Mouse (Mus musculus): ENCODE measurements around the gene Sdha. TPM values are rescaled to one million over a fixed set of nuclear protein-coding genes. Genes with fewer than 3 reads are reported as not detected.

The Sdha gene
- polyA plus RNA-seq, 1 experiment from 2014 or later, result 231 TPM

- H3K27ac ChIP-seq, result no peak overlapping the region
- H3K4me2 ChIP-seq, result no peak overlapping the region
- no peaks in the 10 kb centered on the region for H3K36me3 ChIP-seq (replicated peaks)
- no peak for ATAC-seq (ENCODE audit: low FRiP score)
- 82% methylated on average over 7 of the region's 7 CpGs for WGBS
- H3K27me3 ChIP-seq, result peaks cover 13% of the 10 kb centered on the region
- no peaks in the 10 kb centered on the region for H3K9me3 ChIP-seq
- no peak overlapping the region for H3K9ac ChIP-seq
- H3K4me3 ChIP-seq (replicated peaks), result no peak overlapping the region
- peaks cover 4% of the 10 kb centered on the region for H3K4me1 ChIP-seq
Measured at GRCm38 (mm10) chr13:74296376-74296775, 53.7 kb downstream of the Sdha start.

- H3K4me2 ChIP-seq, result peak within 1 kb of the TSS; percentile 55
- H3K9me3 ChIP-seq, result no peaks in the 10 kb centered on the region
- peak; percentile 64; the same call in 1 of the 2 replicates for ATAC-seq (ENCODE audit: low FRiP score)
- no peak within 1 kb of the TSS for H3K27ac ChIP-seq
- H3K27me3 ChIP-seq, result peaks cover 15% of the 10 kb centered on the region
- peak within 1 kb of the TSS; percentile 25; the same call in 1 of the 2 replicates for H3K9ac ChIP-seq
- under 1% methylated on average over 26 of the region's 27 CpGs for WGBS
- peak within 1 kb of the TSS; percentile 26 for H3K4me3 ChIP-seq (replicated peaks)
- H3K36me3 ChIP-seq (replicated peaks), result no peaks in the 10 kb centered on the region
- H3K4me1 ChIP-seq, result peaks cover 4% of the 10 kb centered on the region
Measured at GRCm38 (mm10) chr13:74292167-74292566, 57.9 kb downstream of the Sdha start, which contains the start of gene Ahrr. Gene Ahrr, minus strand, starts transcription at chr13:74292331.

GRCm38 (mm10) chr13:74289646-74290045 lies 60.4 kb downstream of the Sdha start:
- 87% methylated on average over 5 of the region's 5 CpGs for WGBS
- no peak for ATAC-seq (ENCODE audit: low FRiP score)
- no peak overlapping the region for H3K4me3 ChIP-seq (replicated peaks)
- H3K36me3 ChIP-seq (replicated peaks), result no peaks in the 10 kb centered on the region
- H3K27me3 ChIP-seq, result peaks cover 15% of the 10 kb centered on the region
- no peaks in the 10 kb centered on the region for H3K9me3 ChIP-seq
- peaks cover 4% of the 10 kb centered on the region for H3K4me1 ChIP-seq
- no peak overlapping the region for H3K4me2 ChIP-seq
- no peak overlapping the region for H3K9ac ChIP-seq
- H3K27ac ChIP-seq, result no peak overlapping the region

GRCm38 (mm10) chr13:74282299-74282698 lies 67.8 kb downstream of the Sdha start:
- no peaks in the 10 kb centered on the region for H3K9me3 ChIP-seq
- WGBS, result 82% methylated on average over 1 of the region's 2 CpGs
- no peak overlapping the region for H3K4me3 ChIP-seq (replicated peaks)
- H3K4me1 ChIP-seq, result no peaks in the 10 kb centered on the region
- 0 out of 2 replicates have a peak, but pooled peaks cover 4% of the 10 kb centered on the region for H3K27me3 ChIP-seq
- H3K9ac ChIP-seq, result no peak overlapping the region
- ATAC-seq (ENCODE audit: low FRiP score), result no peak
- H3K27ac ChIP-seq, result no peak overlapping the region
- H3K36me3 ChIP-seq (replicated peaks), result no peaks in the 10 kb centered on the region
- H3K4me2 ChIP-seq, result no peak overlapping the region

- Histone ChIP-seq H3K27me3 (no peaks in the 10 kb centered on the region), H3K27ac (no peak overlapping the region), H3K4me1 (no peaks in the 10 kb centered on the region), H3K9ac (no peak overlapping the region), H3K4me3 (replicated peaks) (no peak overlapping the region), H3K9me3 (no peaks in the 10 kb centered on the region), H3K4me2 (no peak overlapping the region), H3K36me3 (replicated peaks) (no peaks in the 10 kb centered on the region)
- ATAC-seq (ENCODE audit: low FRiP score), result no peak
- WGBS, result 87% methylated on average over 4 of the region's 4 CpGs
Measured at GRCm38 (mm10) chr13:74275726-74276125, 74.4 kb downstream of the Sdha start.

Other genes with a start within 250 kb of the Sdha start
- gene Slc9a3, start 228.8 kb downstream of the Sdha start, polyA plus RNA-seq (2016; fragmentation: Nextera tagmentation; extraction: Ambion mirVana), result not detected in 2 replicates
- 80.6 and 87.3 TPM in 2 replicates for gene Exoc3, start 141.5 kb downstream of the Sdha start, polyA plus RNA-seq (2016; fragmentation: Nextera tagmentation; extraction: Ambion mirVana)
- 1.4 and 2.0 TPM in 2 replicates for gene Ahrr, start 57.9 kb downstream of the Sdha start, polyA plus RNA-seq (2016; fragmentation: Nextera tagmentation; extraction: Ambion mirVana)
- 105 and 114 TPM in 2 replicates for gene Pdcd6, start 32.7 kb downstream of the Sdha start, polyA plus RNA-seq (2016; fragmentation: Nextera tagmentation; extraction: Ambion mirVana)
- gene Ccdc127, start within 50 bp of the Sdha start, polyA plus RNA-seq (2016; fragmentation: Nextera tagmentation; extraction: Ambion mirVana), result 60.2 and 67.6 TPM in 2 replicates
- not detected in 2 replicates for gene Lrrc14b, start 13.7 kb upstream of the Sdha start, polyA plus RNA-seq (2016; fragmentation: Nextera tagmentation; extraction: Ambion mirVana)
- 3.1 and 3.2 TPM in 2 replicates for gene Zfp72, start 40.6 kb upstream of the Sdha start, polyA plus RNA-seq (2016; fragmentation: Nextera tagmentation; extraction: Ambion mirVana)
- gene Ftl1-ps1, start 49.4 kb upstream of the Sdha start, polyA plus RNA-seq (2016; fragmentation: Nextera tagmentation; extraction: Ambion mirVana), result 87.6 and 99.5 TPM in 2 replicates
- 19.5 and 20.4 TPM in 2 replicates for gene Zfp825, start 143.7 kb upstream of the Sdha start, polyA plus RNA-seq (2016; fragmentation: Nextera tagmentation; extraction: Ambion mirVana)